15 mouse cellular contexts compared by ENCODE assay signal in the genomic region with DNA sequence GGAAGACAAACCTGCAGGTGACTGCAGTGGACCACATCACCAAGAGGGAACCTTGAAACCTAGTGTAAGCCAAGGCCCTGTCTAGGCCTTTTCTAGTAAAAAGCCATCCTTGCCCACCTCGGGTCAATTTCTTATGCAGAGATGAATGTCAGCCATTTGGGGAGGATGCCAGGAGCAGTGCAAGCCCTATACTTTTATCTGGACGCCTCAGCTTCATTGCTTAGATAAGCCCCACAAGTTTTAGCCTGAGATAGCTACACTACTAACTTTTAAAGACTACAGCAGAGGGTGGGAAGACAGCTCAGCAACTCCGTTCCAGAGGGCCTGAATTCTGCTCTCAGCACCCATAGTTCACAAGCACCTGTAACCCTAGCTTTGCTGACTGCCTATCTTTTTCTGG. TPM values are rescaled to one million over a fixed set of nuclear protein-coding genes. Genes with fewer than 3 reads are reported as not detected.
DNase-seq lines count a peak whose midpoint lies in the region; ATAC-seq lines count a peak whose summit lies in the region.
"Had no signal": no experiment of that assay in that cellular context is flagged by ENCODE, and none has a peak within 500 bp of the region (broad histone marks: within the 10 kb centered on the region; RNA-seq: fewer than 3 reads in every experiment).

No protein-coding gene starts in this region.

- no peaks in the 10 kb centered on the region for H3K27me3 ChIP-seq in heart, embryonic 11.5 days (ENCODE audit: control insufficient read depth, insufficient read depth, low read length)
- H3K27me3 ChIP-seq in liver, embryonic 12.5 days (replicated peaks), result no peaks in the 10 kb centered on the region
- no peaks in the 10 kb centered on the region for H3K27me3 ChIP-seq in stomach, embryonic 16.5 days (ENCODE audit: control insufficient read depth, insufficient read depth, low read length)
- H3K27me3 ChIP-seq: Patski had no signal

- peak overlapping the region; percentile 64 for H3K27ac ChIP-seq in heart, embryonic 11.5 days (ENCODE audit: low read depth, low read length)
- peak overlapping the region; percentile 95 for H3K27ac ChIP-seq in liver, embryonic 12.5 days
- H3K27ac ChIP-seq in stomach, embryonic 16.5 days (ENCODE audit: low read length), result no peak overlapping the region

- H3K4me1 ChIP-seq in heart, embryonic 11.5 days (ENCODE audit: control insufficient read depth, insufficient read depth, low read length), result peaks cover 29% of the 10 kb centered on the region
- peaks cover 69% of the 10 kb centered on the region for H3K4me1 ChIP-seq in liver, embryonic 12.5 days
- peaks cover 35% of the 10 kb centered on the region for H3K4me1 ChIP-seq in stomach, embryonic 16.5 days (ENCODE audit: control insufficient read depth, insufficient read depth, low read length)

- H3K36me3 ChIP-seq in heart, embryonic 11.5 days (ENCODE audit: control insufficient read depth, insufficient read depth, low read length), result peaks cover 24% of the 10 kb centered on the region
- peaks cover 56% of the 10 kb centered on the region for H3K36me3 ChIP-seq in liver, embryonic 12.5 days
- H3K36me3 ChIP-seq in stomach, embryonic 16.5 days (ENCODE audit: control insufficient read depth, insufficient read depth, low read length), result peaks cover 15% of the 10 kb centered on the region

- peaks cover 3% of the 10 kb centered on the region; the same call in 1 of the 2 replicates for H3K9me3 ChIP-seq in heart, embryonic 11.5 days (replicated peaks; ENCODE audit: control insufficient read depth, low read length)
- 0 out of 2 replicates have a peak, but pooled peaks cover 5% of the 10 kb centered on the region for H3K9me3 ChIP-seq in liver, embryonic 12.5 days (replicated peaks)
- no peaks in the 10 kb centered on the region for H3K9me3 ChIP-seq in stomach, embryonic 16.5 days (replicated peaks; ENCODE audit: control insufficient read depth, low read length)

- H3K4me2 ChIP-seq in heart, embryonic 11.5 days, result peak overlapping the region; percentile 100; the same call in 1 of the 2 replicates
- H3K4me2 ChIP-seq in liver, embryonic 12.5 days, result peak overlapping the region; percentile 95
- 0 out of 2 replicates have a peak overlapping the region, but pooled peaks have one; percentile 98 for H3K4me2 ChIP-seq in stomach, embryonic 16.5 days (ENCODE audit: low read depth, low read length)

- no peak overlapping the region for H3K4me3 ChIP-seq in heart, embryonic 11.5 days (ENCODE audit: low read depth, low read length)
- peak overlapping the region; percentile 98 for H3K4me3 ChIP-seq in liver, embryonic 12.5 days
- H3K4me3 ChIP-seq in stomach, embryonic 16.5 days (replicated peaks; ENCODE audit: low read length), result no peak overlapping the region

- H3K9ac ChIP-seq in heart, embryonic 11.5 days (ENCODE audit: low read depth, low read length), result no peak overlapping the region
- peak overlapping the region; percentile 99 for H3K9ac ChIP-seq in liver, embryonic 12.5 days
- H3K9ac ChIP-seq in stomach, embryonic 16.5 days (ENCODE audit: low read length), result no peak overlapping the region

- intact Hi-C loops in heart, postnatal 36 days (cut with DNase I), result loop anchor here (5.0 kb wide), 1 partner anchor 107 kb away; a partner anchor contains a TSS

- 66% methylated on average over 3 of the region's 3 CpGs for WGBS in heart, embryonic 11.5 days (ENCODE audit: insufficient replicate concordance)
- WGBS in liver, embryonic 12.5 days (ENCODE audit: insufficient replicate concordance), result 28% methylated on average over 3 of the region's 3 CpGs
- WGBS in stomach, embryonic 16.5 days, result 75% methylated on average over 3 of the region's 3 CpGs

- DNase-seq in heart, postnatal 36 days, result no peak
- peak; percentile 54 for DNase-seq in spleen, adult 12 weeks (ENCODE audit: low spot score)
- no peak for DNase-seq in spleen, adult 18-20 months
- DNase-seq in frontal cortex, postnatal 10 days (ENCODE audit: low spot score in 2 of 2), result no peak
- DNase-seq: kidney, adult 11 months; retina, postnatal 1 day had no signal

- no peak for ATAC-seq in heart, embryonic 11.5 days (replicated peaks; ENCODE audit: insufficient number of reproducible peaks, low FRiP score, low TSS enrichment)
- peak; percentile 85 for ATAC-seq in liver, embryonic 12.5 days
- no peak for ATAC-seq in stomach, embryonic 16.5 days (ENCODE audit: insufficient read depth, low FRiP score)
- ATAC-seq in monocyte, adult 5-6 weeks (replicated peaks; ENCODE audit: insufficient number of reproducible peaks, low FRiP score, low TSS enrichment, poor library complexity, severe bottlenecking), result no peak
- ATAC-seq: Patski had no signal

RNA-seq across cellular contexts. Expression of a gene that starts 1.0 kb away (rescaled TPM):
- polyA plus RNA-seq in heart, embryonic 11.5 days (2014; fragmentation: Nextera tagmentation; extraction: Ambion mirVana), result 2.3 and 5.2 TPM in 2 replicates
- total RNA-seq in heart, postnatal 36 days (2021), result 10 to 100 TPM; 56.0 to 59.3 TPM
- polyA plus RNA-seq in liver, embryonic 12.5 days (2016; fragmentation: Nextera tagmentation; extraction: Ambion mirVana), result 19.1 and 20.2 TPM in 2 replicates
- 19.1 and 20.4 TPM in 2 replicates for polyA plus RNA-seq in stomach, embryonic 16.5 days (2015; fragmentation: Nextera tagmentation; extraction: Ambion mirVana)
- total RNA-seq in monocyte, adult 5-6 weeks (2017), result 8.9 to 26.0 TPM (median 18.8 TPM) in 3 replicates

RNA-seq across cellular contexts. Expression of a gene that starts 13.2 kb away (rescaled TPM):
- 0.30 TPM in 1 of 2 replicates, not detected in the other for polyA plus RNA-seq in heart, embryonic 11.5 days (2014; fragmentation: Nextera tagmentation; extraction: Ambion mirVana)
- total RNA-seq in heart, postnatal 36 days (2021), result under 1 TPM in 1 of 2 experiments, not detected in 1; 0.50 TPM
- 1.5 TPM in 2 replicates for polyA plus RNA-seq in liver, embryonic 12.5 days (2016; fragmentation: Nextera tagmentation; extraction: Ambion mirVana)
- 2.8 and 3.7 TPM in 2 replicates for polyA plus RNA-seq in stomach, embryonic 16.5 days (2015; fragmentation: Nextera tagmentation; extraction: Ambion mirVana)
- total RNA-seq in monocyte, adult 5-6 weeks (2017), result 4.2 to 8.9 TPM (median 5.1 TPM) in 3 replicates
- total RNA-seq: layer of hippocampus, postnatal 10 days had no signal

RNA-seq across cellular contexts. Expression of a gene that starts 13.5 kb away (rescaled TPM):
- 141 and 157 TPM in 2 replicates for polyA plus RNA-seq in heart, embryonic 11.5 days (2014; fragmentation: Nextera tagmentation; extraction: Ambion mirVana)
- 10 to 100 TPM; 44.1 to 47.8 TPM for total RNA-seq in heart, postnatal 36 days (2021)
- polyA plus RNA-seq in liver, embryonic 12.5 days (2016; fragmentation: Nextera tagmentation; extraction: Ambion mirVana), result 101 TPM in 2 replicates
- 141 and 153 TPM in 2 replicates for polyA plus RNA-seq in stomach, embryonic 16.5 days (2015; fragmentation: Nextera tagmentation; extraction: Ambion mirVana)
- 52.9 to 68.5 TPM (median 62.3 TPM) in 3 replicates for total RNA-seq in monocyte, adult 5-6 weeks (2017)

RNA-seq across cellular contexts. Expression of a gene that starts 40.4 kb away (rescaled TPM):
- 33.2 and 34.3 TPM in 2 replicates for polyA plus RNA-seq in heart, embryonic 11.5 days (2014; fragmentation: Nextera tagmentation; extraction: Ambion mirVana)
- total RNA-seq in heart, postnatal 36 days (2021), result 10 to 100 TPM; 16.0 to 16.8 TPM
- 23.9 and 24.2 TPM in 2 replicates for polyA plus RNA-seq in liver, embryonic 12.5 days (2016; fragmentation: Nextera tagmentation; extraction: Ambion mirVana)
- polyA plus RNA-seq in stomach, embryonic 16.5 days (2015; fragmentation: Nextera tagmentation; extraction: Ambion mirVana), result 28.6 and 35.2 TPM in 2 replicates
- total RNA-seq in monocyte, adult 5-6 weeks (2017), result 43.4 to 59.5 TPM (median 53.5 TPM) in 3 replicates

RNA-seq across cellular contexts. Expression of a gene that starts 46.2 kb away (rescaled TPM):
- polyA plus RNA-seq in heart, embryonic 11.5 days (2014; fragmentation: Nextera tagmentation; extraction: Ambion mirVana), result 0.15 TPM in 1 of 2 replicates, not detected in the other
- total RNA-seq in heart, postnatal 36 days (2021), result not detected
- not detected in 2 replicates for polyA plus RNA-seq in liver, embryonic 12.5 days (2016; fragmentation: Nextera tagmentation; extraction: Ambion mirVana)
- polyA plus RNA-seq in stomach, embryonic 16.5 days (2015; fragmentation: Nextera tagmentation; extraction: Ambion mirVana), result 1.8 and 3.3 TPM in 2 replicates
- not detected in 3 replicates for total RNA-seq in monocyte, adult 5-6 weeks (2017)
- total RNA-seq: liver, adult 2 months had no signal
- polyA plus RNA-seq: heart, postnatal 0 days; liver, adult 2 months; stomach, embryonic 14.5 days had no signal
